Mouse (Mus musculus): ENCODE measurements around the gene Tmem164.

DNA sequence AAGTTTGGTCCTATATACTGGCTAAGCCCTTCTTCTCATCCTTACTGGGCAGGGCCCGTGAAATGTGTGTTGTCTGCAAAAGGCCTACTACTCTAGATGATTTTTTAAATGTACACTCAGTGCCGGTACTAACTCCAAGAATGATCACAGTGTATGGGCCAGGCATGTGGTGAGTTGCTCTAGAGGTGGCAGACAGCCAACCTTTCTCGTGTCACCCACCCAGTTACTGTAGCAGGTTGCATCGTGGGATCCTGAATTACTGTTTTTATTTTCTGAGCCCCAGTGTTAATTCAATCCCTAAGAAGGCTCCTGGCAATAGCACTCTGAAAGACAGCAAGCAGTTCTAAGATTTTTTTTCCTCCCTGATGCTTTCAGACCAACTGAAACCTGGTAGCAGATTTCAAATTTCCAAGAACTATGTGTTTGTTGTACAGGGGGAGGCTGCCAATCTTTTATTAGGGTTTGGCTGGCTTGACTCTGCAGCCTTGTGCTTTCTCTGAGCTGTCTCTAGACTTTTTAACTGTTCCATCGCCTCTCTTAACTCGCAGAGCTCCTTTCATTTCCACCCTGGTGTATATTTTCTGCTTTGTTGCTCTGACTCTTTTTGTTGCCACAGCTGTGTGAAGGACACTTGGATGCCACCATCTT lies 31.0 kb upstream of the Tmem164 start:
- TF ChIP-seq GATA1 (IDR thresholded peaks at IDR 0.05; ENCODE audit: borderline replicate concordance, low read length) (no peak), CTCF (IDR thresholded peaks at IDR 0.05; ENCODE audit: low read depth, low read length) (no peak), POLR2AphosphoS5 (IDR thresholded peaks at IDR 0.05; ENCODE audit: insufficient replicate concordance, low read depth, low read length) (no peak), TAL1 (conservative IDR thresholded peaks at IDR 0.05; ENCODE audit: low read depth, low read length) (no peak)

Measured in G1E (cell line).